Mouse (Mus musculus) Muller cell, postnatal 12 days (primary cell): ENCODE data around the gene Nup153.
A peak's percentile ranks its signal among the peaks of the same experiment; 100 is the strongest.

Source experiments
- DNase-seq: peaks from one replicate; pipeline ENCODE4 v3.0.0-alpha.2; 2015; ENCODE audit errors: inconsistent ontology term

Nup153 gene

DNA sequence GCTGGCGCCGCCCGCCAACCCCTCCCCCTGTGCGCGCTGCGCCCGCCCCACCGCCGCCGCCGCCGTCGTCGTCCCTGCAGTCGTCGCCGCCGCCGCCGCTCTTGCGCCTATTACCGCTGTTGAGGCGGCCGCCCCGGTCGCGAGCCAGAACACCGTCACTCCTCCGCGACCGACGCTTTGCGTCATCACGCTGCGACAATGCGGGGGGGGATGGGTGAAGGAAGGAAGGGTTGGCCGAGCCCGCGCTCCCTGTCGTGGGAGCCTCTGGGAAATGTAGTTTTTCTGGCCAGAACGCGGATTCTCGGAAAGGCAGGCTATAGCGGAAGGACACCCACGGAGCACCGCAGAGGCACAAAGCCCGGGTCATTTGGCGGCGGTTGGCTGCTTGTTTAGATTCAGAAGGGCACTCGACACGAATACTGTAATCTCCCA is at the start of gene Nup153:
Gene Nup153 (minus strand): TSS at position 104 of the 432 bp plus-strand sequence.
- DNase-seq = peak; percentile 99

- no peak for DNase-seq
Measured at GRCm38 (mm10) chr13:46777461-46777860, 49.7 kb upstream of the Nup153 start.

GRCm38 (mm10) chr13:46776636-46777305 is 49.0 kb upstream of the Nup153 start:
- no peak for DNase-seq

DNA sequence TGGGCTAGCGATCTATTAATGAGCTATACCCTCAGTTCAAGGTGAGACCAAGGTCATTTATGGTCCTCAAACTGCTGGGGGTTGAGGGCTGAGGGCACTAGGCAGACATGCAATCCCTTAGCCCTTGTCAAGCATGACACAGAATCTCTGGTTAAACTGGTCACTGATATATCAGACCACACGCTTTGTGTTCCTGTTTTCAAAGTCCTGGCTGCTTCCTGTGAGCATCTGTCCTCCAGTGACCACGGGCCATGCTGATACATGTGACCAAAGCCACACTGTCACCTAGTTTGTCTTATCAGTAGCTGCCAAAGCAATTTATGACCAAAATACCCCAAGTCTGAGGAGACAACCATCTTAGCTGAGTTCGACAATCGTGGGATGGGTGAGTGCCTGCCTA is 47.3 kb upstream of the Nup153 start:
- no peak for DNase-seq

DNA sequence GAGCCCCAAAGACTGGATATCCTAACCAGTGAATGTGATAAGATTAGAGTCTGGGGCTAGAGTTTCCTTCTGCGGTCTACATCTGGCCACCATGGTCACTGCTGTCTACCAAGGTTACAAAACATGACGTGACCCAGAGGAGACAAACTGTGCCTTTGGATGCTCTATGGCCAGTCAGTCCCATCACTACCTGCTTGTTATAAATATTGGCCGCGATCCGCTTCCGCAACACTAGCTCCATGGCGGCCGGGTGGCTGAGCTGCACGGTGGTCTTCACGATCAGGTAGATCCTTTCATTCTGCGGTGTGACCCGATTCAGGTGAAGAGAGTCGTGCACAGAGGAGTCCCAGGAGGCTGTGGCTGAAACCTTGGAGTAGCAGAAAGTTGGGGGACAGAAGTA is 44.8 kb upstream of the Nup153 start:
- DNase-seq = no peak

GRCm38 (mm10) chr13:46765361-46765760 is 37.6 kb upstream of the Nup153 start:
- DNase-seq = no peak

- DNase-seq = no peak
Measured at GRCm38 (mm10) chr13:46763210-46763609, 35.5 kb upstream of the Nup153 start.

- no peak for DNase-seq
Measured at GRCm38 (mm10) chr13:46760921-46761320, 33.2 kb upstream of the Nup153 start.

DNA sequence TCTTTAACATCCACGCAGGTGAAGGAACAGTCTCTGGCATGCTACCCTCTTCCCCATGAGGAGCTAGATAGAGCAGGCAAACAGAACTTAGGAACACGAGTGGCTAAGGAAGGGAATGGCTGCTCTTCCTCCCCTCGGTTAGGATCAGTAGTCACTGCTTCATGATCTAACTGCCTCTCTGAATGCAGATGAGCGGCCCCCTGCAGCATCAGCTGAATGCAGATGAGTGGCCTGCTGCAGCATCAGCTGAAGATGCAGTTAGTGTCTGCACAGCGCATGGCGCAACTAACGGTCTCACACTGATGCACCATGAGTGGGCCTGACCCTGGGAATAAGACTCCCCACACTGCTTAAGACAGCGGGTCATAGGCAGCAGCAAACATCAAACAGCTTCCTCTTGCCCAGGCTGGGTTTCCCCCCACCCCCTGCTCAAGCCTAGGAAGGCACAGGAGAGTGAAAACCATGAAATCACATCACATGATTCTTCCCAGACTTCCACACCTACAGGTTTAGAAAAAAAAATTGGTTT is 31.6 kb upstream of the Nup153 start:
- DNase-seq = no peak

GRCm38 (mm10) chr13:46758627-46759026 is 30.9 kb upstream of the Nup153 start:
- no peak for DNase-seq

- no peak for DNase-seq
Measured at GRCm38 (mm10) chr13:46757946-46758345, 30.2 kb upstream of the Nup153 start.

DNA sequence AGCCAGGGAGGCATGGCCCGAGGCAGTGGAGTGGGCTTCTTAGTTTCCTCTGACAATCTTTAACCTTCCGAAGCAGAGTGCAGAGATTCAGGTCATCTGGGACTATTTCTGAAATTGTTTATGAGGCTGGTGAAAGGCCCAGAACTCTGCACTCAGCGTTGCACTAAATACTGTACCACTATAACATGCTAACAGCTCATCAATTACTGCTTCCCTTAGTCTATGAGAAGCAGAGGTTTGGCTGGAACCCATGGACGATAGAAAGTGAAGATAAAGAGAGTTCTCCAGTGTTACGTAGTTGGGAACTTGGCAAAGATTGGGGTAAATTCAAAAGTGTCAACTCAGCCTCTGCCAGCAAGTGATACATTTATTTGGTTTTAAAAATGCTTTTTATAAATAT is 25.6 kb upstream of the Nup153 start:
- no peak for DNase-seq

- DNase-seq = no peak
Measured at GRCm38 (mm10) chr13:46752566-46753229, 25.0 kb upstream of the Nup153 start.

GRCm38 (mm10) chr13:46748138-46748873 is 20.6 kb upstream of the Nup153 start:
- no peak for DNase-seq

- DNase-seq = no peak
Measured at GRCm38 (mm10) chr13:46743821-46744220, 16.1 kb upstream of the Nup153 start.

GRCm38 (mm10) chr13:46742367-46742766 is 14.6 kb upstream of the Nup153 start:
- DNase-seq = no peak

- DNase-seq = no peak
Measured at GRCm38 (mm10) chr13:46739426-46739825, 11.7 kb upstream of the Nup153 start.

DNA sequence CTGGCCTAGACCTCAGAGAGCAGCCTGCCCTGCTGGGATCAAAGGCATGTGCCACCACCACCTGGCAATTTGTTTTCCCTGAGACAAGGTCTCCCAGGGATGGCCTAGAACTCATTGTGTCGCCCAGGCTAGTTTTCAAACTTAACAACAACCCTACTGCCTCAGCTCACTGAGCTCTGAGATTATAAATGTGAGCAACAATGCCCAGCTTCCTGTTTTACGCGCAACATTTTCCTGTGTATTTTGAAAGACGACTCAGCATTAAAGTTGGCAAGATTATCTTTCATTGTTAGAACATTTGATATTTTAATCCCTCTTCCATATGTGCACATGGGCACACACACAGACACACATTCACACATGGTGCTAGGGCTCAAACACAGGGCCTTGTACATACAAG is 9.7 kb upstream of the Nup153 start:
- no peak for DNase-seq

GRCm38 (mm10) chr13:46736479-46736865 is 8.7 kb upstream of the Nup153 start:
- no peak for DNase-seq

DNA sequence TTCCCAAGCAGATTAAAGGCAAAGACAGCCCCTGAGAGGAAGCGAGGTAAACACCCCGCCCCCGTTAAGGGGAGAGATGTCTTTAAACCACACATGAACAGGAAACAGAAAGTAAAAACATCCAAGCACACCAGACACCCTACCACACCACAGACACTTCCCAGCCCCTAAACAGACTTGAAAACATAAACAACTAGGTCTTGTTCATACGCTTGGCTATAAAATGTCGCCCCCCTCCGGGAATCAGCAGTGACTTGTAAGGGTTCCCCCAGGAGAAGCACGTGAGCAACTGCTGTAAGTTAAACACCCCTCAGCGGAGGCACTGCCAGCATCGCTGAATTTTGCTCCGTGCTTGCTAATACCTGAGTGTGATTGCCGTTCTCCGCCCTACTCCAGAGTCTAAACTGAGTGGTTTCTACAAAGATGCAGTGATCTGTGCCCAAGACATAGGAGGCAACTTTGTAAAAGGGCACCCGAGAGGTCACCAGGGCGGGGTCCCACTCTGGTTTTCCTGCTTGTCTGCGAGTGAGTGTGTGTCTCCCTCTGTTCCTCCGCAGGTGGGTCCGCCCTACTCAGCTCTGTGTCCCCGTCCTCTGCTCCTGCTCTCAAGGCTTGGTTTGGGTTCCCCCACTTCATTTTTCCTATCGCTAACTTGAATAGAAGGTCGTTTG is 8.2 kb upstream of the Nup153 start:
- DNase-seq = peak; percentile 37

GRCm38 (mm10) chr13:46735219-46735807 is 7.6 kb upstream of the Nup153 start:
- DNase-seq = no peak

DNA sequence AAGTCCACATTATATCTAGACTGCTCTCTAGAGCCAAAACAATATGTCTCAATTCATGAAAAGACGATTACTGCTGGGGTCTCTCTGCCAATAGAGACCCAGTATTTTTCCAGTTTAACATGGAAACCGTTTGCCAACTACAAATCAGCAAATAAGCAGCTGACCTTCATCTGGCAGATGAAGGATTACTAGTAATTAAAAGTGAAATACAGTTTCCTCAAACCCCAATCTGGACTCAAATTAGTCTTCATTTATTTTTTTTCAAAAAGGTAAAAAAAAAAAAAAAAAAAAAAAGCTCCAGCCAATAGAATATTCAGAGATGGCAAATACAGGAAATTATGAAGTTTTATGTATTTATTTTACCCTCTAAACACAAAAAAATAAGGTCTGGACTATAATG is 2.3 kb upstream of the Nup153 start:
- no peak for DNase-seq
